Mouse (Mus musculus): ENCODE results near the gene Styxl1.

DNA sequence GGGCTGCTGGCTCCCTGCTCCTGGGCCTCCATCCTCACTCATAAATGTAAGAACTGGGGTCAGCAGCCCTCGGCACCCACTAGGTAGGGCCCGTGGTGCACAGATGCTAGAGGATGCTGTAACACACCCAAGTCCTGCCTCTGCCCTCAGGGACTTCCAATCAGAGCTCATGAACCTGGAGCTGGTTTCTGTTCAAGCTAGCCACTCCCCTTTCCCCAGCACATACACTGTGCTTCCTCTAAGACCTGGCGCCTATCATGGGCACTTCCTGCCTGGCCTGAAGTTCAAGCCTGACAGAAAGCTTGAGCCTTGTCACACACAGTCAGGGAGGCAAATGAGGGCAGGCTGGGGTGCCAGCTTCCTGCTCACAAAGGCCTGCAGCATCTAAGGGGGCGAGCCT is 45.1 kb downstream of the Styxl1 start:
- TF ChIP-seq CTCF (IDR thresholded peaks at IDR 0.05; ENCODE audit: low read depth, low read length) (no peak), POLR2A (IDR thresholded peaks at IDR 0.05; ENCODE audit: insufficient read depth, low read length) (no peak)
